Mouse (Mus musculus): Measurements from ENCODE around the gene Gm1043. TPM values are rescaled to one million over a fixed set of nuclear protein-coding genes. Genes with fewer than 3 reads are reported as not detected.
A peak's percentile ranks its signal among the peaks of the same experiment; 100 is the strongest.

The Gm1043 gene
- total RNA-seq, 1 experiment from 2014 or later, result not detected

GRCm38 (mm10) chr5:37244666-37245242 lies 159.6 kb downstream of the Gm1043 start:
- ATAC-seq (replicated peaks in 1 of 2; ENCODE audit: insufficient read depth in 1 of 2, low FRiP score in 2 of 2, low TSS enrichment in 1 of 2, low read depth in 1 of 2, poor library complexity in 2 of 2, severe bottlenecking in 2 of 2), result no peak

- no peak for ATAC-seq (replicated peaks in 1 of 2; ENCODE audit: insufficient read depth in 1 of 2, low FRiP score in 2 of 2, low TSS enrichment in 1 of 2, low read depth in 1 of 2, poor library complexity in 2 of 2, severe bottlenecking in 2 of 2)
Observed at GRCm38 (mm10) chr5:37245651-37246050, 160.5 kb downstream of the Gm1043 start.

- 0 out of 4 replicates have a peak, but pooled peaks of 1 of the 2 experiments have one; percentile 11 for ATAC-seq (replicated peaks in 1 of 2; ENCODE audit: insufficient read depth in 1 of 2, low FRiP score in 2 of 2, low TSS enrichment in 1 of 2, low read depth in 1 of 2, poor library complexity in 2 of 2, severe bottlenecking in 2 of 2)
Observed at GRCm38 (mm10) chr5:37246138-37246910, 161.2 kb downstream of the Gm1043 start.

- ATAC-seq (replicated peaks in 1 of 2; ENCODE audit: insufficient read depth in 1 of 2, low FRiP score in 2 of 2, low TSS enrichment in 1 of 2, low read depth in 1 of 2, poor library complexity in 2 of 2, severe bottlenecking in 2 of 2), result no peak
Observed at GRCm38 (mm10) chr5:37247456-37247855, 162.3 kb downstream of the Gm1043 start.

GRCm38 (mm10) chr5:37248870-37249269 lies 163.7 kb downstream of the Gm1043 start:
- no peak for ATAC-seq (replicated peaks in 1 of 2; ENCODE audit: insufficient read depth in 1 of 2, low FRiP score in 2 of 2, low TSS enrichment in 1 of 2, low read depth in 1 of 2, poor library complexity in 2 of 2, severe bottlenecking in 2 of 2)

GRCm38 (mm10) chr5:37251596-37251995 lies 166.4 kb downstream of the Gm1043 start:
- no peak for ATAC-seq (replicated peaks in 1 of 2; ENCODE audit: insufficient read depth in 1 of 2, low FRiP score in 2 of 2, low TSS enrichment in 1 of 2, low read depth in 1 of 2, poor library complexity in 2 of 2, severe bottlenecking in 2 of 2)

GRCm38 (mm10) chr5:37252101-37252804 lies 167.1 kb downstream of the Gm1043 start:
- ATAC-seq (replicated peaks in 1 of 2; ENCODE audit: insufficient read depth in 1 of 2, low FRiP score in 2 of 2, low TSS enrichment in 1 of 2, low read depth in 1 of 2, poor library complexity in 2 of 2, severe bottlenecking in 2 of 2), result no peak

GRCm38 (mm10) chr5:37254523-37254922 lies 169.4 kb downstream of the Gm1043 start:
- ATAC-seq (replicated peaks in 1 of 2; ENCODE audit: insufficient read depth in 1 of 2, low FRiP score in 2 of 2, low TSS enrichment in 1 of 2, low read depth in 1 of 2, poor library complexity in 2 of 2, severe bottlenecking in 2 of 2), result no peak

GRCm38 (mm10) chr5:37256823-37257222 lies 171.7 kb downstream of the Gm1043 start:
- ATAC-seq (replicated peaks in 1 of 2; ENCODE audit: insufficient read depth in 1 of 2, low FRiP score in 2 of 2, low TSS enrichment in 1 of 2, low read depth in 1 of 2, poor library complexity in 2 of 2, severe bottlenecking in 2 of 2), result no peak

GRCm38 (mm10) chr5:37257243-37257642 lies 172.1 kb downstream of the Gm1043 start:
- ATAC-seq (replicated peaks in 1 of 2; ENCODE audit: insufficient read depth in 1 of 2, low FRiP score in 2 of 2, low TSS enrichment in 1 of 2, low read depth in 1 of 2, poor library complexity in 2 of 2, severe bottlenecking in 2 of 2), result no peak

GRCm38 (mm10) chr5:37261734-37262133 lies 176.6 kb downstream of the Gm1043 start:
- ATAC-seq (replicated peaks in 1 of 2; ENCODE audit: insufficient read depth in 1 of 2, low FRiP score in 2 of 2, low TSS enrichment in 1 of 2, low read depth in 1 of 2, poor library complexity in 2 of 2, severe bottlenecking in 2 of 2), result no peak

- no peak for ATAC-seq (replicated peaks in 1 of 2; ENCODE audit: insufficient read depth in 1 of 2, low FRiP score in 2 of 2, low TSS enrichment in 1 of 2, low read depth in 1 of 2, poor library complexity in 2 of 2, severe bottlenecking in 2 of 2)
Observed at GRCm38 (mm10) chr5:37263816-37264215, 178.6 kb downstream of the Gm1043 start.

Other genes starting within 250 kb of the Gm1043 start
- gene Ppp2r2c, start 216.9 kb upstream of the Gm1043 start, total RNA-seq (2017), result 3.8 TPM in 1 of 2 replicates, not detected in the other
- 1.9 and 5.0 TPM in 2 replicates for gene Wfs1, start 96.2 kb upstream of the Gm1043 start, total RNA-seq (2017)
- not detected in 2 replicates for gene Crmp1, start 156.6 kb downstream of the Gm1043 start, total RNA-seq (2017)

Measured in hematopoietic stem cell, adult 5-6 weeks (primary cell).